Mouse (Mus musculus): ENCODE measurements around the gene Ppfibp1.

Ppfibp1 gene

GRCm38 (mm10) chr6:146913489-146914198, 25.4 kb downstream of the Ppfibp1 start:
- peak; percentile 24 for DNase-seq

GRCm38 (mm10) chr6:146915808-146916207, 27.5 kb downstream of the Ppfibp1 start:
- DNase-seq = peak; percentile 18

GRCm38 (mm10) chr6:146917396-146917795, 29.1 kb downstream of the Ppfibp1 start:
- DNase-seq = peak; percentile 53

- DNase-seq = peak; percentile 82
Observed at GRCm38 (mm10) chr6:146918341-146918740, 30.1 kb downstream of the Ppfibp1 start.

- peak; percentile 64 for DNase-seq
Observed at GRCm38 (mm10) chr6:146926415-146926980, 38.2 kb downstream of the Ppfibp1 start.

- DNase-seq = peak; percentile 88
Observed at GRCm38 (mm10) chr6:146928108-146928507, 39.8 kb downstream of the Ppfibp1 start.

GRCm38 (mm10) chr6:146929031-146929430, 40.7 kb downstream of the Ppfibp1 start:
- DNase-seq = peak; percentile 69

- DNase-seq = peak; percentile 97
Observed at GRCm38 (mm10) chr6:146933123-146933522, 44.8 kb downstream of the Ppfibp1 start.

GRCm38 (mm10) chr6:146935957-146936356, 47.7 kb downstream of the Ppfibp1 start:
- DNase-seq = peak; percentile 95

GRCm38 (mm10) chr6:146939026-146939425, 50.7 kb downstream of the Ppfibp1 start:
- peak; percentile 86 for DNase-seq

GRCm38 (mm10) chr6:146941505-146942275, 53.4 kb downstream of the Ppfibp1 start:
- peak; percentile 91 for DNase-seq

- DNase-seq = peak; percentile 14
Observed at GRCm38 (mm10) chr6:146944009-146944408, 55.7 kb downstream of the Ppfibp1 start.

- DNase-seq = peak; percentile 81
Observed at GRCm38 (mm10) chr6:146944830-146945229, 56.5 kb downstream of the Ppfibp1 start.

GRCm38 (mm10) chr6:146946327-146947029, 58.2 kb downstream of the Ppfibp1 start:
- DNase-seq = peak; percentile 90

- peak; percentile 79 for DNase-seq
Observed at GRCm38 (mm10) chr6:146947186-146947585, 58.9 kb downstream of the Ppfibp1 start.

- DNase-seq = peak; percentile 76
Observed at GRCm38 (mm10) chr6:146949682-146950453, 61.6 kb downstream of the Ppfibp1 start.

- no peak for DNase-seq
Observed at GRCm38 (mm10) chr6:146950454-146950832, 62.2 kb downstream of the Ppfibp1 start.

- DNase-seq = peak; percentile 49
Observed at GRCm38 (mm10) chr6:146954258-146954657, 66.0 kb downstream of the Ppfibp1 start, which contains the start of gene 1700034J05Rik. Gene 1700034J05Rik (minus strand): TSS chr6:146954422.

- no peak for DNase-seq
Observed at GRCm38 (mm10) chr6:146955475-146955874, 67.2 kb downstream of the Ppfibp1 start.

- DNase-seq = peak; percentile 90
Observed at GRCm38 (mm10) chr6:146955896-146956295, 67.6 kb downstream of the Ppfibp1 start.

- DNase-seq = no peak
Observed at GRCm38 (mm10) chr6:146956961-146957360, 68.7 kb downstream of the Ppfibp1 start.

GRCm38 (mm10) chr6:146958694-146959093, 70.4 kb downstream of the Ppfibp1 start:
- no peak for DNase-seq

Data from heart, adult 11 months (tissue).